Comparison of ENCODE assay signal across 15 mouse cellular contexts in the genomic region with DNA sequence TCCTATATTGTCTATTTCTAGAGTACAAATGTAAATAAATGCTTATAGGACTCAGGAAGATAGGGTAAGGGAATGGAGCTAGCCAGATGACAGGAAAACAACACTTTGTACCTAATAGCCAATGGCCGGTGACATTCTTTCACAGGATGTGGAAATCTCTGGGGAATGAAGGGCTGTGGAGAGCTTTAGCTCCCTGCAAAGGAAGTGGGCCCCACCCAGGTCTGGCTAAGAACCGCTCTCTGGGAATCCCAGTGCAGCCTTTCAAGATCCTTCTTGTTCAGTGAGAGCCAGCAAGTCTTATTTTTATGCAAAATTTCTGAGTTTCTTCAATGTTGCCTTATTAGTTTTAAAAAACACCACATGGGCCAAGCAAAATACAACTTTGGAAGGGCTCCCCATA. TPM values are rescaled to one million over a fixed set of nuclear protein-coding genes. Genes with fewer than 3 reads are reported as not detected.
DNase-seq lines count a peak whose midpoint lies in the region; ATAC-seq and TF ChIP-seq lines count a peak whose summit lies in the region.
"Had no signal": no experiment of that assay in that cellular context is flagged by ENCODE, and none has a peak within 500 bp of the region (broad histone marks: within the 10 kb centered on the region; RNA-seq: fewer than 3 reads in every experiment).

No protein-coding gene starts in this region.

- TF ChIP-seq CTCF in kidney, postnatal 0 days (IDR thresholded peaks at IDR 0.05; ENCODE audit: low read depth): no peak

- H3K27me3 ChIP-seq in heart, embryonic 11.5 days (ENCODE audit: control insufficient read depth, insufficient read depth, low read length): no peaks in the 10 kb centered on the region
- no peaks in the 10 kb centered on the region for H3K27me3 ChIP-seq in kidney, postnatal 0 days (ENCODE audit: insufficient read depth, low read length)
- H3K27me3 ChIP-seq: liver, embryonic 13.5 days had no signal

- ATAC-seq in heart, embryonic 11.5 days (replicated peaks; ENCODE audit: insufficient number of reproducible peaks, low FRiP score, low TSS enrichment): no peak
- ATAC-seq in kidney, postnatal 0 days (replicated peaks; ENCODE audit: low FRiP score, low read depth): no peak
- ATAC-seq: CD4-positive, CD25-positive, alpha-beta regulatory T cell, adult 4 months; hindbrain, embryonic 16.5 days had no signal

- no peaks in the 10 kb centered on the region for H3K9me3 ChIP-seq in heart, embryonic 11.5 days (replicated peaks; ENCODE audit: control insufficient read depth, low read length)
- no peaks in the 10 kb centered on the region for H3K9me3 ChIP-seq in kidney, postnatal 0 days (replicated peaks; ENCODE audit: low read length)
- H3K9me3 ChIP-seq: liver, embryonic 13.5 days had no signal

- H3K4me3 ChIP-seq in heart, embryonic 11.5 days (ENCODE audit: low read depth, low read length): no peak overlapping the region
- H3K4me3 ChIP-seq in kidney, postnatal 0 days (replicated peaks; ENCODE audit: low read depth, low read length): no peak overlapping the region
- H3K4me3 ChIP-seq: liver, embryonic 13.5 days had no signal

- no peaks in the 10 kb centered on the region for H3K36me3 ChIP-seq in heart, embryonic 11.5 days (ENCODE audit: control insufficient read depth, insufficient read depth, low read length)
- H3K36me3 ChIP-seq in kidney, postnatal 0 days (ENCODE audit: insufficient read depth, low read length): no peaks in the 10 kb centered on the region
- H3K36me3 ChIP-seq: liver, embryonic 13.5 days had no signal

- peak; percentile 82 to 92 for DNase-seq in heart, adult 18-20 months
- peak; percentile 27 for DNase-seq in adrenal gland, postnatal 14 days
- DNase-seq in gastrocnemius, postnatal 25 days: peak; percentile 73
- DNase-seq in kidney, postnatal 0 days (ENCODE audit: low spot score): peak; percentile 47
- no peak for DNase-seq in layer of hippocampus, adult 9-11 months
- no peak for DNase-seq in frontal cortex, postnatal 14 days (ENCODE audit: low spot score in 2 of 2)
- DNase-seq in frontal cortex, adult 2 months (ENCODE audit: extremely low spot score in 1 of 2, low spot score in 1 of 2): no peak
- DNase-seq: cerebellum, adult 9-11 months; liver, embryonic 13.5 days; retina, postnatal 1 day; thymus, postnatal 36 days had no signal

- H3K9ac ChIP-seq in heart, embryonic 11.5 days (ENCODE audit: low read depth, low read length): no peak overlapping the region
- H3K9ac ChIP-seq in kidney, postnatal 0 days (ENCODE audit: low read depth, low read length): no peak overlapping the region
- H3K9ac ChIP-seq: liver, embryonic 13.5 days had no signal

- no peaks in the 10 kb centered on the region for H3K4me1 ChIP-seq in heart, embryonic 11.5 days (ENCODE audit: control insufficient read depth, insufficient read depth, low read length)
- no peaks in the 10 kb centered on the region for H3K4me1 ChIP-seq in kidney, postnatal 0 days (replicated peaks; ENCODE audit: insufficient read depth, low read length)
- H3K4me1 ChIP-seq: liver, embryonic 13.5 days had no signal

- H3K27ac ChIP-seq in heart, embryonic 11.5 days (ENCODE audit: low read depth, low read length): no peak overlapping the region
- H3K27ac ChIP-seq in kidney, postnatal 0 days: no peak overlapping the region
- H3K27ac ChIP-seq: liver, embryonic 13.5 days had no signal

- 55% methylated on average over 2 of the region's 2 CpGs for WGBS in heart, embryonic 11.5 days (ENCODE audit: insufficient replicate concordance)
- 73% methylated on average over 2 of the region's 2 CpGs for WGBS in kidney, postnatal 0 days

- no peak overlapping the region for H3K4me2 ChIP-seq in heart, embryonic 11.5 days
- no peak overlapping the region for H3K4me2 ChIP-seq in kidney, postnatal 0 days (ENCODE audit: low read length)
- H3K4me2 ChIP-seq: liver, embryonic 13.5 days had no signal

RNA-seq across cellular contexts. Expression of gene Pappa2, which starts 54.7 kb away (rescaled TPM):
- total RNA-seq in heart, adult 18-20 months (2021): under 1 TPM; 0.20 to 0.21 TPM
- 0.14 TPM in 2 replicates for polyA plus RNA-seq in heart, embryonic 11.5 days (2014; fragmentation: Nextera tagmentation; extraction: Ambion mirVana)
- 0.59 and 1.0 TPM in 2 replicates for total RNA-seq in adrenal gland, postnatal 14 days (2021)
- total RNA-seq in gastrocnemius, postnatal 25 days (2021): under 1 TPM; 0.38 to 0.48 TPM
- 2.1 and 2.4 TPM in 2 replicates for polyA plus RNA-seq in kidney, postnatal 0 days (2015; fragmentation: Nextera tagmentation; extraction: Ambion mirVana)
- 0.58 and 1.1 TPM in 2 replicates for polyA plus RNA-seq in frontal cortex, adult 2 months (2012; rRNA removed)
- total RNA-seq: megakaryocyte-erythroid progenitor cell, adult 5-6 weeks had no signal
- polyA plus RNA-seq: CD4-positive, CD25-positive, alpha-beta regulatory T cell, adult 4 months had no signal

Comparison
In these comparisons a context has a peak if more than half of its experiments do, and no peak if none do; other contexts are left out.
1. DNase-seq: peak in heart, adult 18-20 months (2 of 2), adrenal gland, postnatal 14 days (single experiment), gastrocnemius, postnatal 25 days (single experiment) and kidney, postnatal 0 days (single experiment); none in layer of hippocampus, adult 9-11 months (single experiment), frontal cortex, postnatal 14 days (0 of 2) and frontal cortex, adult 2 months (0 of 2).